Mouse (Mus musculus): ENCODE data around the gene Dcst1. TPM values are rescaled to one million over a fixed set of nuclear protein-coding genes. Genes with fewer than 3 reads are reported as not detected.

The Dcst1 gene
- polyA plus RNA-seq, 1 experiment from 2014 or later = 23.5 TPM

GRCm38 (mm10) chr3:89380711-89381110 lies 15.7 kb upstream of the Dcst1 start:
- peaks cover 9% of the 10 kb centered on the region for H3K4me1 ChIP-seq (replicated peaks; ENCODE audit: control insufficient read depth, insufficient read depth, low read length)
- no peak for ATAC-seq
- no peak for TF ChIP-seq CTCF (IDR thresholded peaks at IDR 0.05; ENCODE audit: low read depth)

GRCm38 (mm10) chr3:89380291-89380690 lies 15.2 kb upstream of the Dcst1 start:
- H3K4me1 ChIP-seq (replicated peaks; ENCODE audit: control insufficient read depth, insufficient read depth, low read length) = peaks cover 9% of the 10 kb centered on the region
- H3K36me3 ChIP-seq (ENCODE audit: control insufficient read depth, insufficient read depth) = peaks cover 43% of the 10 kb centered on the region
- no peak overlapping the region for H3K27ac ChIP-seq (ENCODE audit: low read depth, low read length)
- H3K27me3 ChIP-seq (replicated peaks; ENCODE audit: control insufficient read depth, insufficient read depth, low read length) = no peaks in the 10 kb centered on the region
- ATAC-seq = no peak
- H3K4me3 ChIP-seq (ENCODE audit: low read depth, low read length) = no peak overlapping the region
- TF ChIP-seq CTCF (IDR thresholded peaks at IDR 0.05; ENCODE audit: low read depth) = no peak
- no peak overlapping the region for H3K4me2 ChIP-seq (replicated peaks; ENCODE audit: low read depth)
- H3K9me3 ChIP-seq (ENCODE audit: control insufficient read depth) = no peaks in the 10 kb centered on the region
- 89% methylated on average over 14 of the region's 14 CpGs for WGBS
- H3K9ac ChIP-seq (ENCODE audit: low read depth, low read length) = no peak overlapping the region

More at GRCm38 (mm10) chr3:89380711-89381110, 15.7 kb upstream of the Dcst1 start:
- no peaks in the 10 kb centered on the region for H3K9me3 ChIP-seq (ENCODE audit: control insufficient read depth)
- H3K9ac ChIP-seq (ENCODE audit: low read depth, low read length) = no peak overlapping the region
- WGBS = 90% methylated on average over 18 of the region's 18 CpGs
- H3K4me2 ChIP-seq (replicated peaks; ENCODE audit: low read depth) = no peak overlapping the region
- peaks cover 43% of the 10 kb centered on the region for H3K36me3 ChIP-seq (ENCODE audit: control insufficient read depth, insufficient read depth)
- H3K4me3 ChIP-seq (ENCODE audit: low read depth, low read length) = no peak overlapping the region
- no peaks in the 10 kb centered on the region for H3K27me3 ChIP-seq (replicated peaks; ENCODE audit: control insufficient read depth, insufficient read depth, low read length)
- no peak overlapping the region for H3K27ac ChIP-seq (ENCODE audit: low read depth, low read length)

- no peak for ATAC-seq
- no peak overlapping the region for H3K4me3 ChIP-seq (ENCODE audit: low read depth, low read length)
- H3K9me3 ChIP-seq (ENCODE audit: control insufficient read depth) = no peaks in the 10 kb centered on the region
- TF ChIP-seq CTCF (IDR thresholded peaks at IDR 0.05; ENCODE audit: low read depth) = no peak
- peaks cover 9% of the 10 kb centered on the region for H3K4me1 ChIP-seq (replicated peaks; ENCODE audit: control insufficient read depth, insufficient read depth, low read length)
- 0 out of 2 replicates have a peak overlapping the region, but pooled peaks have one; percentile 62 for H3K27ac ChIP-seq (ENCODE audit: low read depth, low read length)
- WGBS = 84% methylated on average over 31 of the region's 31 CpGs
- no peak overlapping the region for H3K9ac ChIP-seq (ENCODE audit: low read depth, low read length)
- H3K27me3 ChIP-seq (replicated peaks; ENCODE audit: control insufficient read depth, insufficient read depth, low read length) = no peaks in the 10 kb centered on the region
- H3K36me3 ChIP-seq (ENCODE audit: control insufficient read depth, insufficient read depth) = peaks cover 41% of the 10 kb centered on the region
- H3K4me2 ChIP-seq (replicated peaks; ENCODE audit: low read depth) = no peak overlapping the region
Observed at GRCm38 (mm10) chr3:89379388-89380131, 14.5 kb upstream of the Dcst1 start.

GRCm38 (mm10) chr3:89378394-89379067 lies 13.5 kb upstream of the Dcst1 start:
- Histone ChIP-seq H3K4me3 (ENCODE audit: low read depth, low read length) (peak overlapping the region; percentile 45), H3K27ac (ENCODE audit: low read depth, low read length) (peak overlapping the region; percentile 62), H3K4me2 (replicated peaks; ENCODE audit: low read depth) (peak overlapping the region; percentile 68), H3K4me1 (replicated peaks; ENCODE audit: control insufficient read depth, insufficient read depth, low read length) (peaks cover 9% of the 10 kb centered on the region; the same call in 1 of the 2 replicates), H3K36me3 (ENCODE audit: control insufficient read depth, insufficient read depth) (peaks cover 33% of the 10 kb centered on the region), H3K9ac (ENCODE audit: low read depth, low read length) (peak overlapping the region; percentile 22; the same call in 1 of the 2 replicates), H3K9me3 (ENCODE audit: control insufficient read depth) (no peaks in the 10 kb centered on the region), H3K27me3 (replicated peaks; ENCODE audit: control insufficient read depth, insufficient read depth, low read length) (no peaks in the 10 kb centered on the region)
- ATAC-seq = peak; percentile 84
- 4% methylated on average over 24 of the region's 29 CpGs for WGBS
- TF ChIP-seq CTCF (IDR thresholded peaks at IDR 0.05; ENCODE audit: low read depth) = peak; percentile 96

GRCm38 (mm10) chr3:89377831-89378230 lies 12.8 kb upstream of the Dcst1 start:
- Histone ChIP-seq H3K4me1 (replicated peaks; ENCODE audit: control insufficient read depth, insufficient read depth, low read length) (peaks cover 9% of the 10 kb centered on the region; the same call in 1 of the 2 replicates), H3K27ac (ENCODE audit: low read depth, low read length) (no peak overlapping the region), H3K36me3 (ENCODE audit: control insufficient read depth, insufficient read depth) (peaks cover 32% of the 10 kb centered on the region), H3K27me3 (replicated peaks; ENCODE audit: control insufficient read depth, insufficient read depth, low read length) (no peaks in the 10 kb centered on the region), H3K9ac (ENCODE audit: low read depth, low read length) (no peak overlapping the region), H3K9me3 (ENCODE audit: control insufficient read depth) (no peaks in the 10 kb centered on the region), H3K4me2 (replicated peaks; ENCODE audit: low read depth) (peak overlapping the region; percentile 68; the same call in 1 of the 2 replicates), H3K4me3 (ENCODE audit: low read depth, low read length) (no peak overlapping the region)
- 76% methylated on average over 4 of the region's 4 CpGs for WGBS
- peak; percentile 2; the same call in 1 of the 2 replicates for ATAC-seq
- no peak for TF ChIP-seq CTCF (IDR thresholded peaks at IDR 0.05; ENCODE audit: low read depth)

- WGBS = 35% methylated on average over 5 of the region's 5 CpGs
- Histone ChIP-seq H3K27me3 (replicated peaks; ENCODE audit: control insufficient read depth, insufficient read depth, low read length) (no peaks in the 10 kb centered on the region), H3K27ac (ENCODE audit: low read depth, low read length) (no peak overlapping the region), H3K9ac (ENCODE audit: low read depth, low read length) (no peak overlapping the region), H3K4me1 (replicated peaks; ENCODE audit: control insufficient read depth, insufficient read depth, low read length) (peaks cover 6% of the 10 kb centered on the region; the same call in 1 of the 2 replicates), H3K4me3 (ENCODE audit: low read depth, low read length) (no peak overlapping the region), H3K4me2 (replicated peaks; ENCODE audit: low read depth) (no peak overlapping the region), H3K9me3 (ENCODE audit: control insufficient read depth) (no peaks in the 10 kb centered on the region), H3K36me3 (ENCODE audit: control insufficient read depth, insufficient read depth) (peaks cover 5% of the 10 kb centered on the region)
- no peak for TF ChIP-seq CTCF (IDR thresholded peaks at IDR 0.05; ENCODE audit: low read depth)
- ATAC-seq = no peak
Observed at GRCm38 (mm10) chr3:89373581-89374231, 8.7 kb upstream of the Dcst1 start.
